Mouse (Mus musculus): ENCODE measurements at regions not wholly inside any gene's neighbourhood (a gene's known extent, or its start where the extent isn't known, plus 50 kb on each side); places are given as distances from the start of the nearest gene placed in this dataset.

DNA sequence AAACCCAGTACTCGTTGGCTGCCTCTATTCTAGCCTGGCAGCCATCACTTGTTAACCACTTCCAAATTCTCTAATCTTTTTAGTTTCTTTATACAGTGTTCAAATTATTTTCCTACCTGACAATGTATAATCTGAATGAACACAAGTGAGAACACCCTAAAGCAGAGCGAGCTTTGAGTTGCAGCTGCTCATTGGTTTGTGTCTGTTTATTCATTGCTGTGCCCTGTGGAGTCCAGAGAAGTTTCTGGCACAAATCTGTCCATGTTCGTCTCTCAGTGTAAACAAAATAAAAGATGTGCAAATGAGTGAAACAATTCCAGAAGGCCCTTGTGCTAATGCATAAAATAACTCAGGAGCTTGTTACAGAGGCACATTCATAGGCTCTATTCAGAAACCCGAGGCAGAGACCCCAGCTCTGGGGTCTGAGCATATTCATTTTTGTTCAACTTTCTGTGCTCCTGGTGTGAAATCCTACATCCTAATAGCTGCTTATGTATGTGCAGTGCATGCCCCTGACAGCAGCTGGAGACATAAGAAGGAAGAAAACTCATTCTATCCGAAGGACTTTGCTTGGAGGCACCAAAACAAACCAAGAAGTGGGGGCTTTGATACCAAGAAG, 469.5 kb upstream of the Kdm8 start:
- TF ChIP-seq CTCF (IDR thresholded peaks at IDR 0.05; ENCODE audit: borderline replicate concordance, insufficient read depth, low read length) (no peak), POLR2A (IDR thresholded peaks at IDR 0.05; ENCODE audit: low read depth, low read length) (no peak)
